Mouse (Mus musculus): ENCODE data around the gene Ctnnd2. TPM values are rescaled to one million over a fixed set of nuclear protein-coding genes. Genes with fewer than 3 reads are reported as not detected.

The Ctnnd2 gene
- polyA plus RNA-seq, 3 experiments from 2014 or later: 0.27 TPM; not detected in 2

GRCm38 (mm10) chr15:30401111-30401510, 228.7 kb downstream of the Ctnnd2 start:
- ATAC-seq: no peak

- ATAC-seq: no peak
Measured at GRCm38 (mm10) chr15:30406254-30406653, 233.9 kb downstream of the Ctnnd2 start.

GRCm38 (mm10) chr15:30423146-30423545, 250.8 kb downstream of the Ctnnd2 start:
- no peak for ATAC-seq

DNA sequence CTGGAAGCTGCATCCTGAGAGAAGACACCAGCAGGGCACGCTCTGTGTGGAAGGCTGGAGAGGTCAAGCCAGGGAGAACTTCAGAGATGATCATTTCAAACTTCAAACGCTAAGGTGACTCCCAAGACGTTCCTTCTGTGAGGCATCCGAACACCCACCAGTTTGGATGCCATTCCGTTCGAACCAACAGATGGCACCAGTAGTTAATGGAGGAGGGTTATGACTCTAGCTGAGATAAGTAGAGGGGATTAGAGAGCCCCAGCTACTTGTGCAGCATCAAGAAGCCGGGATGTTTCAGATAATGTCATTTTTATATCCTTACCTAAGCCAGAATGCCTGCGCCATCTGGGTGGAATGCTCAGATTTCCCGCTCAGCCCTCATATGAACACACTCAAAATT, 251.9 kb downstream of the Ctnnd2 start:
- no peak for ATAC-seq

DNA sequence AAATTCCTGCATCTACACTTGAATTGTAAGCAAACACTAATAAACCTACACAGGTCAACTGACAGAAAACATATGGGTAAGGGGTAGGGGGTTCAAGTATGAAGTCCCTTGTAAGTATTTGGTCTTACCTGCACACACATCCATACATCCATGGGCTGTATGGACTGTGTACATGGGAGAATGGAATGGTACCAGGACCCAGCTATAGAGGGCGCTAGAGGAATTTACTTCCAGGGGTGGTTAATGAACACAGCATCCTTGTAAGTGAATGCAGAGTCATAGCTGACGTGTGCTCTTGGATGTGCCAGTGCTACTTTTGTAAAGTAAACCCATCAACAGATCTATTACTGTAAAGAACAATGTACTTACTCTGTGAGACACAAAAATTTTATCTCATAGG, 254.9 kb downstream of the Ctnnd2 start:
- ATAC-seq: no peak

DNA sequence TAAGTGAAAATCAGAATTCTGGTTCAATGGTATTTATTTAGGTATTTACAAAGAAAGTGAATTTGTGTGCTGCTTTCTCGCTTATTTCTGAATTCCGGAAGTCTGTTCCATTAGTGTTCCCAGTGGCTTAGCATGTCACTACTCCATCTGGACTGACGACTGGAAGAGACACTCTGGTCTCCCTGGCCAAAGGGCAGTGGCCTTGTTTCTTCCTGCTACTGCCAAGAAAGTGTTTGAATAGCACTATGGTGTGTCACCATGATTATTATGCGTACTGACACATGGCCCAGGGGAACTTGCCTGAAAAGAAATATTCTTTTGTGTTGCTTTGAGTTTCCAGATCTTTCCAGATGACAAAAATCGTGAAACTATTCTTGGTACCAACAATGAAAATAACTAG, 266.7 kb downstream of the Ctnnd2 start:
- ATAC-seq: no peak

- ATAC-seq: no peak
Measured at GRCm38 (mm10) chr15:30450765-30451164, 278.4 kb downstream of the Ctnnd2 start.

DNA sequence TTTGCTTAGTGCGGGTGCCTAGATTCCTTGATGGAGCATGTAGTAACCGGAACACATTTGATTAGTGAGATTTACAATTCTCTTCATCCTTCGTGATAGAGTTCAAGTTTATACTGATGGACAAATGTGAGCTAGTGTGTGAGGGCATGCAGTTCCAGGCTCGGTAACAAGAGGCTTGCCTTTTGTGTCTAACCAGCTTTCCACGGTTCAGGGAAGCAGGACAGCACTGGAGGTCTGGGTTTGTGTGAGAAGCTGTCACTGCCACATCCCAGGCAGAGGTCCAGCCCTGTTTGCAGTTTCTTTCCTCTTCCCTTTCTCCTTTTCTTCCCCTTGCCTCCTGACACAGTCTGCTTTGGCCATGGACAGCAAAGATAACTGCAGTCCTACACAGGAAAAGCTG, 279.5 kb downstream of the Ctnnd2 start:
- ATAC-seq: no peak

- ATAC-seq: no peak
Measured at GRCm38 (mm10) chr15:30457541-30458250, 285.3 kb downstream of the Ctnnd2 start.

GRCm38 (mm10) chr15:30458671-30459070, 286.3 kb downstream of the Ctnnd2 start:
- ATAC-seq: peak; percentile 43

DNA sequence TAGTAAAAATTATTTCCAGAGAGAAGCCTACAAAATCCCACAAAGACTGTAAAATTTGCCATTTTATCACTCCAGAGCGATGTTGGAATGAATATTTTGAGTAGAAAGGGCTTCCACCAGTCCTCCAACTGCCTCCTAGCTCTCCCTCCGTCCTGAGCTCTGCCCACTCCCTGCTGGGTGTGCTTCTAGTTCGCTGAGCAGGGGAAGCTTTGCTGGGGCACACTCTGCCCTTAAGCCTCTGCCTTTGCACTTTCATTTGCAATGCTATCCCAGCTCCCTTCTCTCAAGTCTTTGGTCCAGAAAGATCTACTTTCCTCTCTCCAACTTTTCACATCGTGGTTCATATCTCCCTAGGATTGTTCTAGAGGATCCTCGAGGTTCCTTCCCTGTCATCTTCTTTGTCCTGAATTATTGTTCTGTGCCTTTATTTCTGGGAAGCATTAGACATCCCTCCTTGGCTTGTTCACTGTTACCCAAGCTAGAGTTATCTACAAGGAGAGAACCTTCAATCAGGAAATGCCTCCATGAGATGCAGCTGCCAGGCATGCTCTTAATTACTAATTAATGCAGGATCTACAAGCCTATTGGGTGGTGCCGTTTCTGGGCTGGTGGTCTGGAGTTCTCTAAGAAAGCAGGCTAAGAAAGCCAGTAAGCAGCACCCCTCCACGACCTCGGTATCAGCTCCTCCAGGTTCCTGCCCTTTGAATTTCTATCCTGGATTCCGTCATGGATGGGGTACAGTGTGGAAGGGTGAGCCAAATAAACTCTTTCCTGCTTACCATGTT, 288.1 kb downstream of the Ctnnd2 start:
- no peak for ATAC-seq

- ATAC-seq: no peak
Measured at GRCm38 (mm10) chr15:30462804-30463423, 290.5 kb downstream of the Ctnnd2 start.

- ATAC-seq: no peak
Measured at GRCm38 (mm10) chr15:30463471-30464047, 291.2 kb downstream of the Ctnnd2 start.

DNA sequence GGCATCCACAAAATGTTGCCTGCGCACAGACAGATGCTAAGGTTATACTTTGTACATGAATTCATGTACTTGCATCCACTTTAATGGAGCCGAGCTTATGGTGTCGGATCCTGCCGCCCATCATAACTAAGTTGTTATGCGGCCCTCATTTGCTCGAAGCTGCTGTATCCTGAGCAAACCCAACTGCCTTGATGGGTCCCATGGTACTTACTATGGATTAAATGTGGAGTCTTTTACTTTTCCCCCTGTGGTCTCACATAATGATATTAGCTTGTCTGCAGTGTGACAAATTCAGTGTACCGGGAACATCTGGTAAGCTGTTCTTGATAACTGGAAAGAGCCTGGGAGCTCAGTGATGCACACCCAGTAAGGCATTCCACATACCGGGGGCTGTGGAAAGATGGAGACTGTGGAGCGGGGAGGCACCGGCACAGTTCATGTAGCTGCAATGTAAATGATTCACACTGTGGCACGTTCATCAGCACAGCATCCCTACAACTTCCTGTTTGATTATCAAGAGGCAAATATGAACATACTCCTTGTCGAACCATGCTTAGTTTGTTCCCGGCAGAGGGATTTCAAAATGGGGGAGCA, 294.7 kb downstream of the Ctnnd2 start:
- ATAC-seq: no peak

- no peak for ATAC-seq
Measured at GRCm38 (mm10) chr15:30468773-30469172, 296.4 kb downstream of the Ctnnd2 start.

GRCm38 (mm10) chr15:30471280-30471966, 299.0 kb downstream of the Ctnnd2 start:
- ATAC-seq: no peak

DNA sequence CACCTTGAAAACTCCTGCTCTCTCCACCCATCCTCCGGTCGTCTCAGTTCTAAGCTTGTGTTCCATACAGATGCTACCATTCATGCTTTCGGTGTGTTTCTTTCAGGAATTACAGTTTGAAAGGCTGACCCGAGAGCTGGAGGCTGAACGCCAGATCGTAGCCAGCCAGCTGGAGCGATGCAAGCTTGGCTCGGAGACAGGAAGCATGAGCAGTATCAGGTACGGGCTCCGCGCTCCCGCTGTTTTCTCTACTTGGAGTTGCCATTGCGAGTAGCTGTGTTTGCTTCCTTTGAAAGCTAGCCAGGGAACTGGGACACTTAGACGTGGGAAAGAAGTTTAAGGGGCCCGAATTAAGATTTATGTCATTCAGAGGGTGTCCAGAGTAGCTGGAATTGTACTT, 308.3 kb downstream of the Ctnnd2 start:
- no peak for ATAC-seq

GRCm38 (mm10) chr15:30506476-30506875, 334.1 kb downstream of the Ctnnd2 start:
- ATAC-seq: no peak

GRCm38 (mm10) chr15:30512467-30512866, 340.1 kb downstream of the Ctnnd2 start:
- no peak for ATAC-seq

- no peak for ATAC-seq
Measured at GRCm38 (mm10) chr15:30513122-30513521, 340.7 kb downstream of the Ctnnd2 start.

- no peak for ATAC-seq
Measured at GRCm38 (mm10) chr15:30515425-30515824, 343.0 kb downstream of the Ctnnd2 start.

GRCm38 (mm10) chr15:30541459-30541858, 369.1 kb downstream of the Ctnnd2 start:
- ATAC-seq: no peak
